Mouse (Mus musculus) liver, postnatal 0 days (tissue): ENCODE results near the gene Itpr1. TPM values are rescaled to one million over a fixed set of nuclear protein-coding genes. Genes with fewer than 3 reads are reported as not detected.
A peak's percentile ranks its signal among the peaks of the same experiment; 100 is the strongest.

Source experiments
- ATAC-seq: fragments of 200-750 bp; cut with Nextera tagmentation; 2 replicates; pipeline ENCODE4 v1.8.0; 2017; ENCODE audit warnings: mild to moderate bottlenecking, moderate library complexity
- DNase-seq: peaks from one replicate; pipeline ENCODE4 v3.0.0-alpha.2; 2016
- H3K27ac ChIP-seq: fragments of 300-500 bp; sonication (generic); 2 replicates; pipeline ENCODE4 v1.5.1; 2014; ENCODE audit warnings: antibody characterized with exemption, moderate library complexity, mild to moderate bottlenecking, low read depth
- H3K27me3 ChIP-seq: fragments of 300-500 bp; sonication (generic); 2 replicates; pipeline ENCODE4 v1.6.1; 2014; ENCODE audit warnings: low read length, control low read depth, mixed read lengths; ENCODE audit not compliant: insufficient read depth
- H3K36me3 ChIP-seq: fragments of 300-500 bp; sonication (generic); replicated peaks from 2 replicates; pipeline ENCODE4 v1.6.1; 2014; ENCODE audit warnings: mild to moderate bottlenecking, control low read depth, low read length, moderate library complexity, mixed read lengths; ENCODE audit not compliant: insufficient read depth
- H3K4me1 ChIP-seq: fragments of 300-500 bp; sonication (generic); 2 replicates; pipeline ENCODE4 v1.6.1; 2014; ENCODE audit warnings: antibody characterized with exemption, mild to moderate bottlenecking, control low read depth; ENCODE audit not compliant: insufficient read depth
- H3K4me2 ChIP-seq: fragments of 300-500 bp; sonication (generic); 2 replicates; pipeline ENCODE4 v1.6.1; 2014; ENCODE audit warnings: low read depth, mild to moderate bottlenecking, low read length, moderate library complexity, mixed read lengths
- H3K4me3 ChIP-seq: fragments of 300-500 bp; sonication (generic); 2 replicates; pipeline ENCODE4 v1.5.1; 2014; ENCODE audit warnings: low read depth, low read length
- H3K9ac ChIP-seq: fragments of 300-500 bp; sonication (generic); replicated peaks from 2 replicates; pipeline ENCODE4 v1.6.1; 2014; ENCODE audit warnings: mild to moderate bottlenecking, moderate library complexity
- H3K9me3 ChIP-seq: fragments of 300-500 bp; sonication (generic); 2 replicates; pipeline ENCODE4 v1.6.1; 2016; ENCODE audit warnings: mild to moderate bottlenecking, control low read depth, low read length, mixed read lengths
- CTCF ChIP-seq: sonication (generic); IDR thresholded peaks from 2 replicates; pipeline ENCODE4 v1.5.1; 2016; ENCODE audit warnings: antibody characterized with exemption, low read depth
- EP300 ChIP-seq: IDR thresholded peaks from 2 replicates; pipeline ENCODE4 v1.6.1; 2016; ENCODE audit warnings: antibody characterized with exemption, low read depth, mild to moderate bottlenecking
- WGBS: fragments of 180-500 bp; shearing (Covaris S2); extraction: QIAGEN DNeasy Blood & Tissue Kit; methylation state at CpG from one replicate; pipeline ENCODE4 v1.1.7; 2014; ENCODE audit not compliant: insufficient replicate concordance; 5-methylcytosine and 5-hydroxymethylcytosine counted together
- polyA plus RNA-seq: library from polyadenylated mRNA; unstranded; fragments of >200 nt; fragmentation: Nextera tagmentation; extraction: Ambion mirVana; gene quantifications from 2 replicates; pipeline ENCODE4 v1.2.1, GENCODE M21; 2015

The Itpr1 gene
- polyA plus RNA-seq, 1 experiment from 2014 or later, result 2.9 TPM

DNA sequence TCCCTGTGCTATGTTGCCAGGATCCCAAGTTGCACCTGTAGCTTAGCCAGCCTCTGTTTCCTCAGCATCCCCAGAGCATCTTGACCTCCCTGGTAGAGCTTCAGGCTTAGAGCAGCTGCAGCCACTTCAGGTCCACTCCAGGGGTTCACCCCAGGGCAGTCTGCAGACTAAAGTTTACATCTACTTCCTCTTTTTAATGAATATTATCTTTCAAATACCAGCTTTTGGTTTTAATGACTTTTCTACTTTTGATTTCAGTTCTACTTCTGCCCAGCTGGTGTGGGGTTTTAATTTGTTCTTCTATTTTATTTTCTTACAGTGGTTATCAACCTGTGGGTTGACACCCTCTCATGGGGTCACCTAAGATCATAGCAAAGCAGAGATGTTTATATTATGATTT, 353.7 kb downstream of the Itpr1 start:
- no peak overlapping the region for H3K4me2 ChIP-seq
- no peak overlapping the region for H3K27ac ChIP-seq
- no peak overlapping the region for H3K9ac ChIP-seq
- no peaks in the 10 kb centered on the region for H3K36me3 ChIP-seq
- ATAC-seq (no peak), DNase-seq (no peak)
- H3K27me3 ChIP-seq, result no peaks in the 10 kb centered on the region
- no peak for TF ChIP-seq CTCF
- TF ChIP-seq EP300, result no peak
- H3K4me3 ChIP-seq, result no peak overlapping the region
- no peaks in the 10 kb centered on the region for H3K9me3 ChIP-seq
- peaks cover 12% of the 10 kb centered on the region for H3K4me1 ChIP-seq

- ATAC-seq (no peak), DNase-seq (no peak)
- 70% methylated on average over 7 of the region's 7 CpGs for WGBS
- TF ChIP-seq CTCF (no peak), EP300 (no peak)
- Histone ChIP-seq H3K4me2 (no peak overlapping the region), H3K4me1 (peaks cover 15% of the 10 kb centered on the region), H3K9me3 (no peaks in the 10 kb centered on the region), H3K27me3 (no peaks in the 10 kb centered on the region), H3K27ac (no peak overlapping the region), H3K4me3 (no peak overlapping the region), H3K36me3 (no peaks in the 10 kb centered on the region), H3K9ac (no peak overlapping the region)
These were observed 356.7 kb downstream of the Itpr1 start for GRCm38 (mm10) chr6:108569460-108570187.

- ATAC-seq (peak; percentile 39; the same call in 1 of the 2 replicates), DNase-seq (peak; percentile 28)
- WGBS, result 42% methylated on average over 11 of the region's 11 CpGs
- Histone ChIP-seq H3K27me3 (no peaks in the 10 kb centered on the region), H3K4me2 (peak overlapping the region; percentile 73), H3K27ac (peak overlapping the region; percentile 70), H3K9me3 (no peaks in the 10 kb centered on the region), H3K4me3 (peak overlapping the region; percentile 43), H3K36me3 (no peaks in the 10 kb centered on the region), H3K4me1 (peaks cover 15% of the 10 kb centered on the region), H3K9ac (peak overlapping the region; percentile 44)
- TF ChIP-seq EP300, result no peak
- no peak for TF ChIP-seq CTCF
These were observed 357.6 kb downstream of the Itpr1 start for GRCm38 (mm10) chr6:108570351-108571041.

DNA sequence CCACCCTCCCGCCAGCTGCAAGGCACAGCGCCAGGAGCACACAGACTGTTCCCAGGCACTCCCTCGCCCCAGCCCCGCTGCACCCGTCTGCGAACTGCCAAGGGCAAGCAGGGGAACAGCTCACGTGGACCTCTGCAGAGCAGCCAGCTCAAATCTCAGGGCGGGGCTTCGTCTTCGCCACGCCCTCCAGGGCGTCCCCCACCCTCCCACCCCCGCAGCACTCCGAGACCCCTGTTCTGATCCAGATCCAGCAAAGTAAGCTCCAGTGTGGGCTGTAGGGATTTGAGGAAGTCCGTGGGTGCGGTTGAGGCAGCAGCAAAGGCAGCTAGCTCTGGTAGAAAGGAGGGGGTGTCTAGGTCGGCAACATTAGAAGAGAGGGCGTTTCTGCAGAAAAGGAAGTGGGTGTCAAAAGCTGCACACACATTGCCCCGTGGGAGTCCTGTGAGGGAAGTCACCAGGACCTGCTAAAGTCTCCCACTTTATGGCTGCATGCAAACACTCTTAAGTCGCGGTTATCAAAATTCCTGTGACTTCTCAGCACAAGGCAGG, 358.2 kb downstream of the Itpr1 start:
- peaks cover 15% of the 10 kb centered on the region for H3K4me1 ChIP-seq
- H3K9ac ChIP-seq, result peak overlapping the region; percentile 44
- peak overlapping the region; percentile 43 for H3K4me3 ChIP-seq
- DNase-seq (peak; percentile 79), ATAC-seq (peak; percentile 85)
- no peaks in the 10 kb centered on the region for H3K36me3 ChIP-seq
- no peaks in the 10 kb centered on the region for H3K9me3 ChIP-seq
- TF ChIP-seq EP300 (no peak), CTCF (no peak)
- H3K4me2 ChIP-seq, result peak overlapping the region; percentile 73
- H3K27me3 ChIP-seq, result no peaks in the 10 kb centered on the region
- peak overlapping the region; percentile 70 for H3K27ac ChIP-seq
- 1% methylated on average over 21 of the region's 21 CpGs for WGBS

DNA sequence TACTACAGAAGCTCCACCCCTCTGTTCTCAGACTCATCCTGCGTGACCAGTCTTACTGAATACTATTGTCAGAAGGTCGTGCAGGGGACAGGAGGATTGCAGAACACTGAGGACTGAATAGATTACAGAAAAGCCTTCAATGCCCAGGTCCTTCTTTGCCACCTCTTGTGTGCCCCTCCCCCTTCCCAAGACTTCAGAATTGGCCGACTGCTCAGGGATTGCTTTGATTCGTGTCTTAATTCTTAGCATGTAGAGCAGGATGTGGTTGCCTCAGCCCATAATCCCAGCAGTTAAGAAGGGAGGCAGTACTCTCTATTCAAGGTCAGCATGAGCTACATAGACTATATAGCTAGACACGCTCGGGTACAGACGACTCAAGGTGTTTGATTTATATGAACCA, 359.8 kb downstream of the Itpr1 start:
- no peak for DNase-seq
- H3K36me3 ChIP-seq, result no peaks in the 10 kb centered on the region
- TF ChIP-seq EP300, result no peak
- TF ChIP-seq CTCF, result no peak
- ATAC-seq, result no peak
- WGBS, result 62% methylated on average over 7 of the region's 7 CpGs
- no peak overlapping the region for H3K4me2 ChIP-seq
- H3K9me3 ChIP-seq, result no peaks in the 10 kb centered on the region
- no peak overlapping the region for H3K9ac ChIP-seq
- peaks cover 15% of the 10 kb centered on the region for H3K4me1 ChIP-seq
- H3K4me3 ChIP-seq, result no peak overlapping the region
- H3K27me3 ChIP-seq, result no peaks in the 10 kb centered on the region
- no peak overlapping the region for H3K27ac ChIP-seq

DNA sequence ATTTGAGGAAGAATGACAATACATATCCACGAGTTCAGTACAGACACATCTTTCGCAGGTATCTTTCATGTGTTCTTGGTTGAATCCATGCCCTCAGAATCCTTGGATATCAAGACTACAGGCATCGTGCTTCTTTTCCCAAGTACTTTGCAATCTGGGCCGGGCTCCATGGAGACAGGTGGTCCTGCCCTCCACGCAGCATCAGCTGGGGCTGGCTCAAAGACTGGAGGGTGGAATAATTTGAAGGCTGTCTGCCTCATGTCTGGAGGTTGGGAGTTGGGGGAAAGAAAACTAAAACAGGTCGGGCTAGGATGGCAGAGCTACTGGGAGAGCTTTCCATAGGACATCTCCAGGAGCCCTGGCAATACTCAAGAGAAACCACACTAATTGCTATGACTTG, 364.2 kb downstream of the Itpr1 start:
- H3K27ac ChIP-seq, result no peak overlapping the region
- no peak overlapping the region for H3K9ac ChIP-seq
- H3K36me3 ChIP-seq, result no peaks in the 10 kb centered on the region
- TF ChIP-seq EP300 (no peak), CTCF (no peak)
- no peaks in the 10 kb centered on the region for H3K27me3 ChIP-seq
- no peak overlapping the region for H3K4me2 ChIP-seq
- DNase-seq (no peak), ATAC-seq (no peak)
- H3K4me1 ChIP-seq, result no peaks in the 10 kb centered on the region
- WGBS, result 78% methylated on average over 6 of the region's 6 CpGs
- no peak overlapping the region for H3K4me3 ChIP-seq
- H3K9me3 ChIP-seq, result no peaks in the 10 kb centered on the region
